Comparison of ENCODE assay signal across 9 mouse cellular contexts in genomic region chr17:13682378-13683026, GRCm38 (mm10).
DNase-seq lines count a peak whose midpoint lies in the region; ATAC-seq and TF ChIP-seq lines count a peak whose summit lies in the region.
"Had no signal": no experiment of that assay in that cellular context is flagged by ENCODE, and none has a peak within 500 bp of the region (broad histone marks: within the 10 kb centered on the region; RNA-seq: fewer than 3 reads in every experiment).

No protein-coding gene starts in this region.

- 71% methylated on average over 9 of the region's 9 CpGs for WGBS in hindbrain, embryonic 11.5 days
- 66% methylated on average over 9 of the region's 9 CpGs for WGBS in limb, embryonic 14.5 days

- H3K4me1 ChIP-seq in hindbrain, embryonic 11.5 days (replicated peaks; ENCODE audit: control insufficient read depth, insufficient read depth, low read length) = peaks cover 6% of the 10 kb centered on the region; the same call in 1 of the 2 replicates
- H3K4me1 ChIP-seq in limb, embryonic 14.5 days (ENCODE audit: control insufficient read depth, insufficient read depth, low read length) = peaks cover 12% of the 10 kb centered on the region; the same call in 1 of the 2 replicates

- H3K9ac ChIP-seq in hindbrain, embryonic 11.5 days (ENCODE audit: low read depth, low read length) = peak overlapping the region; percentile 17; the same call in 1 of the 2 replicates
- peak overlapping the region; percentile 31; the same call in 1 of the 2 replicates for H3K9ac ChIP-seq in limb, embryonic 14.5 days (ENCODE audit: low read depth, low read length, severe bottlenecking)

- H3K4me2 ChIP-seq in hindbrain, embryonic 11.5 days (replicated peaks; ENCODE audit: low read depth, low read length) = peak overlapping the region; percentile 34; the same call in 1 of the 2 replicates
- H3K4me2 ChIP-seq in limb, embryonic 14.5 days (replicated peaks; ENCODE audit: low read depth, low read length, severe bottlenecking) = no peak overlapping the region

- no peaks in the 10 kb centered on the region for H3K9me3 ChIP-seq in hindbrain, embryonic 11.5 days (ENCODE audit: control insufficient read depth, low read length)
- H3K9me3 ChIP-seq in limb, embryonic 14.5 days (ENCODE audit: control insufficient read depth, low read length) = no peaks in the 10 kb centered on the region

- peak; percentile 74 for DNase-seq in adrenal gland, postnatal 14 days
- no peak for DNase-seq in adrenal gland, postnatal 25 days
- peak; percentile 67 for DNase-seq in adipocyte (ENCODE audit: low spot score)
- peak; percentile 25 for DNase-seq in hindbrain, embryonic 11.5 days (ENCODE audit: low spot score)
- no peak for DNase-seq in limb, embryonic 14.5 days (ENCODE audit: low spot score)
- DNase-seq in embryo, embryonic 10 days (ENCODE audit: low spot score) = no peak
- DNase-seq in frontal cortex, adult 2 months (ENCODE audit: extremely low spot score in 1 of 2, low spot score in 1 of 2) = no peak

- peak overlapping the region; percentile 17; the same call in 1 of the 2 replicates for H3K4me3 ChIP-seq in hindbrain, embryonic 11.5 days (ENCODE audit: low read depth, low read length)
- 0 out of 2 replicates have a peak overlapping the region, but pooled peaks have one; percentile 1 for H3K4me3 ChIP-seq in limb, embryonic 14.5 days (replicated peaks; ENCODE audit: low read length)

- peak overlapping the region; percentile 75 for H3K27ac ChIP-seq in hindbrain, embryonic 11.5 days (ENCODE audit: low read depth, low read length)
- H3K27ac ChIP-seq in limb, embryonic 14.5 days (replicated peaks; ENCODE audit: low read depth, low read length) = peak overlapping the region; percentile 38; the same call in 1 of the 2 replicates

- TF ChIP-seq POLR2A in limb, embryonic 14.5 days (IDR thresholded peaks at IDR 0.05; ENCODE audit: borderline replicate concordance, extremely low read depth, insufficient read depth, insufficient read length) = no peak

- no peaks in the 10 kb centered on the region for H3K27me3 ChIP-seq in hindbrain, embryonic 11.5 days (ENCODE audit: control insufficient read depth, insufficient read depth, low read length)
- H3K27me3 ChIP-seq in limb, embryonic 14.5 days (ENCODE audit: control insufficient read depth, insufficient read depth, low read length) = no peaks in the 10 kb centered on the region

- no peak for ATAC-seq in hindbrain, embryonic 11.5 days (ENCODE audit: low FRiP score)
- no peak for ATAC-seq in limb, embryonic 14.5 days (ENCODE audit: low FRiP score, low read depth)
- 0 out of 2 replicates have a peak, but pooled peaks have one; percentile 3 for ATAC-seq in monocyte, adult 5-6 weeks (replicated peaks; ENCODE audit: insufficient number of reproducible peaks, low FRiP score, low TSS enrichment, poor library complexity, severe bottlenecking)

- H3K36me3 ChIP-seq in hindbrain, embryonic 11.5 days (ENCODE audit: control insufficient read depth, insufficient read depth, low read length) = no peaks in the 10 kb centered on the region
- H3K36me3 ChIP-seq in limb, embryonic 14.5 days (ENCODE audit: control insufficient read depth, insufficient read depth, low read length) = no peaks in the 10 kb centered on the region
- H3K36me3 ChIP-seq: G1E had no signal

Comparison
In these comparisons a context has a peak if more than half of its experiments do, and no peak if none do; other contexts are left out.
1. DNase-seq: peak in adrenal gland, postnatal 14 days (single experiment), adipocyte (single experiment) and hindbrain, embryonic 11.5 days (single experiment); none in adrenal gland, postnatal 25 days (single experiment), limb, embryonic 14.5 days (single experiment), embryo, embryonic 10 days (single experiment) and frontal cortex, adult 2 months (0 of 2).